Mouse (Mus musculus) liver, embryonic 11.5 days (tissue): Measurements from ENCODE around the gene Asap3. TPM values are rescaled to one million over a fixed set of nuclear protein-coding genes. Genes with fewer than 3 reads are reported as not detected.

ENCODE experiments used
- ATAC-seq: fragments of 200-750 bp; cut with Nextera tagmentation; replicated peaks from 2 replicates; pipeline ENCODE4 v1.8.0; 2017; ENCODE audit warnings: moderate number of reproducible peaks, mild to moderate bottlenecking, moderate TSS enrichment, moderate library complexity; ENCODE audit not compliant: low FRiP score
- DNase-seq: peaks from one replicate; pipeline ENCODE4 v3.0.0-alpha.2; 2017; ENCODE audit warnings: low spot score
- H3K27ac ChIP-seq: fragments of 300-500 bp; sonication (generic); 2 replicates; pipeline ENCODE4 v1.5.1; 2014; ENCODE audit warnings: mild to moderate bottlenecking, low read depth, low read length, control low read depth
- H3K27me3 ChIP-seq: fragments of 300-500 bp; sonication (generic); replicated peaks from 2 replicates; pipeline ENCODE4 v1.6.1; 2014; ENCODE audit warnings: low read length, mixed read lengths; ENCODE audit not compliant: control insufficient read depth, insufficient read depth
- H3K36me3 ChIP-seq: fragments of 300-500 bp; sonication (generic); 2 replicates; pipeline ENCODE4 v1.6.1; 2014; ENCODE audit warnings: mild to moderate bottlenecking, low read length, moderate library complexity, mixed read lengths; ENCODE audit not compliant: control insufficient read depth, insufficient read depth
- H3K4me1 ChIP-seq: fragments of 300-500 bp; sonication (generic); replicated peaks from 2 replicates; pipeline ENCODE4 v1.6.1; 2014; ENCODE audit warnings: low read length, mixed read lengths; ENCODE audit not compliant: control insufficient read depth, insufficient read depth
- H3K4me2 ChIP-seq: fragments of 300-500 bp; sonication (generic); 2 replicates; pipeline ENCODE4 v1.6.1; 2014; ENCODE audit warnings: mild to moderate bottlenecking, control low read depth, moderate library complexity
- H3K4me3 ChIP-seq: fragments of 300-500 bp; sonication (generic); 2 replicates; pipeline ENCODE4 v1.5.1; 2014; ENCODE audit warnings: low read depth, low read length, control low read depth
- H3K9ac ChIP-seq: fragments of 300-500 bp; sonication (generic); 2 replicates; pipeline ENCODE4 v1.6.1; 2014; ENCODE audit warnings: low read depth, low read length, control low read depth
- H3K9me3 ChIP-seq: fragments of 300-500 bp; sonication (generic); 2 replicates; pipeline ENCODE4 v1.6.1; 2016; ENCODE audit warnings: low read length, inconsistent platforms, mixed read lengths; ENCODE audit not compliant: control insufficient read depth
- WGBS: fragments of 180-500 bp; shearing (Covaris S2); extraction: QIAGEN DNeasy Blood & Tissue Kit; methylation state at CpG from one replicate; pipeline ENCODE4 v1.1.7; 2014; 5-methylcytosine and 5-hydroxymethylcytosine counted together
- polyA plus RNA-seq: library from polyadenylated mRNA; unstranded; fragments of >200 nt; fragmentation: Nextera tagmentation; extraction: Ambion mirVana; gene quantifications from 2 replicates; pipeline ENCODE4 v1.2.1, GENCODE M21; 2014

Gene Asap3
- polyA plus RNA-seq, 1 experiment from 2014 or later = 1.8 TPM

- no peaks in the 10 kb centered on the region for H3K27me3 ChIP-seq
- DNase-seq = no peak
- no peak for ATAC-seq
- WGBS = 57% methylated on average over 12 of the region's 12 CpGs
- peak overlapping the region; percentile 36 for H3K4me3 ChIP-seq
- no peaks in the 10 kb centered on the region; the same call in 1 of the 2 replicates for H3K36me3 ChIP-seq
- H3K9me3 ChIP-seq = no peaks in the 10 kb centered on the region
- H3K4me2 ChIP-seq = peak overlapping the region; percentile 87
- H3K4me1 ChIP-seq = peaks cover 79% of the 10 kb centered on the region
- peak overlapping the region; percentile 94 for H3K27ac ChIP-seq
- H3K9ac ChIP-seq = peak overlapping the region; percentile 61
Observed at GRCm38 (mm10) chr4:136178475-136178921, 27.7 kb upstream of the Asap3 start.

DNA sequence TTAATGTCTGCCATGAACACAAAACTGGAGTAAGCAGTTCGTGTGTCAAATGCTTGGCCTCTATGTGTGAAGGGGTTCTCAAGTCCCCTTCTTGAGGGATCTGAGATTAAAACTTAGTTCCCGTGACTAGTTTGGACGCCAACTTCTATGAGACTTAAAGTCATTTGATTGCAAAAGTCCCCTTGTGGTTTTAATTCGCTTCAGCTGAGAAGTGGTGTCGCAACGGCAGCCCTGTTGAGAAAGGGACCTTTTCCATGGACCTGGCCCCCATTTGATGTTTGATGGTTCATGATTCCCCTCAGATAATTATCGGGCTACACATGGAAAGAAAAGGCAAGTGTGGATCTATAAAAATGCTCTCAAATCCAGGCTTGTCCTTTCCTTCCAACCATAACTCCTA lies 26.7 kb upstream of the Asap3 start:
- DNase-seq = no peak
- no peak for ATAC-seq
- WGBS = 77% methylated on average over 7 of the region's 7 CpGs
- peak overlapping the region; percentile 64 for H3K4me2 ChIP-seq
- no peak overlapping the region for H3K27ac ChIP-seq
- peak overlapping the region; percentile 34; the same call in 1 of the 2 replicates for H3K9ac ChIP-seq
- H3K4me1 ChIP-seq = peaks cover 69% of the 10 kb centered on the region
- peak overlapping the region; percentile 38 for H3K4me3 ChIP-seq
- no peaks in the 10 kb centered on the region for H3K27me3 ChIP-seq
- no peaks in the 10 kb centered on the region for H3K36me3 ChIP-seq
- H3K9me3 ChIP-seq = no peaks in the 10 kb centered on the region

DNA sequence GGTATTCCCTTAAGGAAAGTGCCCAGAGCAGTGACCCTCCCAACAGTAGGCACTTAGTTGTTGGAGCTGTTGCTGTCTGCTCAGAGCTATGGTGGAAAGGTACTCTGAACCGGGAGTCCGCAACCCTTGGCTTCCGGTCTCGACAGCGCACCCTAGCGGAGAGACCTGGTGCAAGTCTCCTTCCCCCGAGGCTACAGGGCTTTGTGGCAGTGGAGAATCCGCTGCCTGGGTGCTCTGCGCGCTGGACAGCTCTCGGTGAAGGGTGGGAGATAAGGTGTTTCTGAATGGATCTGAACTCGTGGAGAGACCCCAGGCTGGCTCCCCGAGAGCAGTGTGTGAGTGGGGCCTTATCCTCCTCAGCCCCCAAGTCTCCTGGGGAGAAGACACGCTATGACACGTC lies 26.2 kb upstream of the Asap3 start:
- ATAC-seq = peak; percentile 55
- DNase-seq = peak; percentile 89
- H3K9me3 ChIP-seq = no peaks in the 10 kb centered on the region
- H3K4me3 ChIP-seq = peak overlapping the region; percentile 38
- H3K4me1 ChIP-seq = peaks cover 65% of the 10 kb centered on the region
- no peaks in the 10 kb centered on the region for H3K27me3 ChIP-seq
- 0 out of 2 replicates have a peak, but pooled peaks cover 2% of the 10 kb centered on the region for H3K36me3 ChIP-seq
- H3K4me2 ChIP-seq = peak overlapping the region; percentile 64
- H3K9ac ChIP-seq = peak overlapping the region; percentile 45; the same call in 1 of the 2 replicates
- 5% methylated on average over 15 of the region's 15 CpGs for WGBS
- H3K27ac ChIP-seq = 0 out of 2 replicates have a peak overlapping the region, but pooled peaks have one; percentile 33

GRCm38 (mm10) chr4:136180408-136181330 lies 25.5 kb upstream of the Asap3 start:
- Histone ChIP-seq H3K27ac (0 out of 2 replicates have a peak overlapping the region, but pooled peaks have one; percentile 33), H3K27me3 (no peaks in the 10 kb centered on the region), H3K36me3 (0 out of 2 replicates have a peak, but pooled peaks cover 2% of the 10 kb centered on the region), H3K4me1 (peaks cover 65% of the 10 kb centered on the region), H3K9ac (peak overlapping the region; percentile 45; the same call in 1 of the 2 replicates), H3K4me2 (peak overlapping the region; percentile 64), H3K9me3 (no peaks in the 10 kb centered on the region), H3K4me3 (peak overlapping the region; percentile 38)
- WGBS = 24% methylated on average over 23 of the region's 23 CpGs
- DNase-seq = no peak
- peak; percentile 53 for ATAC-seq

DNA sequence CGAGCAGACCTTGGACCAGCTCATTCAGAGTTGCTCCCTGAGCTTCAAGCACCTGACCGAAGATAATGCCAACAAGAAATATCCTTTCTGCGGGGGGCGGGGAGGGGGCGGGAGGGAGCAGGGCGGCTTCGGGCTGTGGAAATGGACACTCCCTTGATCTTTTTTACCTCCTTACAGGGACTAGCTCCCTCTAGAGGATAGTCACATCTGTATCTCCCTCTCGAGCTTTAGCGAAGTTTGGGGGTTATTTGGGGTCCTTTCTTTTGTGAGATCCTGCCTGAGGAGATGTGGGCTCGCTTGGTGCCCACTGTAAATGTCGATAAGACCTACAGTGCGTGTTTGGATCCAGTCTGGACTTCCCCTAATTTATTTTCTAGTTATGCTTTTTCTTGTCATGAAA lies 24.8 kb upstream of the Asap3 start:
- no peak overlapping the region for H3K9ac ChIP-seq
- no peak for ATAC-seq
- H3K4me2 ChIP-seq = peak overlapping the region; percentile 64
- H3K27ac ChIP-seq = no peak overlapping the region
- H3K4me3 ChIP-seq = no peak overlapping the region
- H3K27me3 ChIP-seq = no peaks in the 10 kb centered on the region
- DNase-seq = no peak
- WGBS = 28% methylated on average over 12 of the region's 12 CpGs
- peaks cover 5% of the 10 kb centered on the region; the same call in 1 of the 2 replicates for H3K36me3 ChIP-seq
- peaks cover 63% of the 10 kb centered on the region for H3K4me1 ChIP-seq
- H3K9me3 ChIP-seq = no peaks in the 10 kb centered on the region

- no peak overlapping the region for H3K9ac ChIP-seq
- no peaks in the 10 kb centered on the region for H3K27me3 ChIP-seq
- no peak overlapping the region for H3K4me2 ChIP-seq
- H3K4me1 ChIP-seq = peaks cover 33% of the 10 kb centered on the region
- DNase-seq = no peak
- no peak overlapping the region for H3K27ac ChIP-seq
- H3K4me3 ChIP-seq = no peak overlapping the region
- ATAC-seq = no peak
- peaks cover 7% of the 10 kb centered on the region; the same call in 1 of the 2 replicates for H3K36me3 ChIP-seq
- no peaks in the 10 kb centered on the region for H3K9me3 ChIP-seq
- WGBS = 52% methylated on average over 9 of the region's 9 CpGs
Observed at GRCm38 (mm10) chr4:136185375-136185774, 20.8 kb upstream of the Asap3 start.

- no peaks in the 10 kb centered on the region for H3K9me3 ChIP-seq
- H3K27ac ChIP-seq = no peak overlapping the region
- DNase-seq = no peak
- peak overlapping the region; percentile 21 for H3K4me2 ChIP-seq
- no peak overlapping the region for H3K9ac ChIP-seq
- no peaks in the 10 kb centered on the region for H3K27me3 ChIP-seq
- no peak overlapping the region for H3K4me3 ChIP-seq
- peaks cover 7% of the 10 kb centered on the region; the same call in 1 of the 2 replicates for H3K36me3 ChIP-seq
- whole genome bisulfite sequencing = 80% methylated on average over 8 of the region's 8 CpGs
- peaks cover 25% of the 10 kb centered on the region for H3K4me1 ChIP-seq
- no peak for ATAC-seq
Observed at GRCm38 (mm10) chr4:136186315-136186714, 19.9 kb upstream of the Asap3 start.

DNA sequence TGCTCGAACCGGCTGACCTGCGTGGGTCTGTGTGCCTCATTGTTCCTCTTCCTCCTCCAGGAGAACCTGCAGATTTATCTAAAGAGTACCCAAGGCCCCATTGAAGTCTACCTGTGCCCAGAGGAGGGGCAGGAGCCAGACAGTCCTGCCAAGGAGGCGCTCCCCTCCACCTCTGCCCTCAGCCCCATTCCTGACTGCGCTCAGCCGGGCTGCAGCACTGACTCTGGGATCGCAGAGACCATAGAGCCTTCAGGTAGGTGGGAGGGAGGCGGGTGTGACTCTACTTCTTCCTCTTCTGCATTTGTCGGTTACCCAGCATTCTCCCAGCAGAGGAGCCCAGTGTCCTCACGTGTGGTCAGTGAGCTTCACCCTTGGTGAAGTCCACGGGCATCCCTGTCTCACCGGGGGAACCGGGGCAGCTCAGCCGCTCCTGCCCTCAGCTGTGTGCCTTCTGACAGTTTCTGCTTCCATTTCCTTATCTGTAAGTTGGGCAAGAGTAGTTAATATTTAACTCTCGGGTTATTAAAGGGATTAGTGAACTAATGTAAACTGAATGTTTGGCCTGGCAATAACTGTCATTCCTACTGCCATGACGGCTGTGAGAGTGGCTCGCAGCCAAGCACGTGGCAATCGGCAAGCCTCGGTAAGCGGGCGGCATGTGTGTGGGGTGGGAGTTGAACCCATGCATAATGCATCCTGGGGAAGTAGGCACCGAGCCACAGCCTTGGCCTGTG lies 19.3 kb upstream of the Asap3 start:
- DNase-seq = no peak
- Histone ChIP-seq H3K9ac (no peak overlapping the region), H3K4me3 (no peak overlapping the region), H3K36me3 (peaks cover 12% of the 10 kb centered on the region; the same call in 1 of the 2 replicates), H3K27ac (no peak overlapping the region), H3K4me2 (peak overlapping the region; percentile 21), H3K9me3 (no peaks in the 10 kb centered on the region), H3K4me1 (peaks cover 23% of the 10 kb centered on the region), H3K27me3 (no peaks in the 10 kb centered on the region)
- WGBS = 75% methylated on average over 23 of the region's 23 CpGs
- ATAC-seq = no peak
